Comparison of ENCODE assay signal across 17 mouse cellular contexts in the genomic region with DNA sequence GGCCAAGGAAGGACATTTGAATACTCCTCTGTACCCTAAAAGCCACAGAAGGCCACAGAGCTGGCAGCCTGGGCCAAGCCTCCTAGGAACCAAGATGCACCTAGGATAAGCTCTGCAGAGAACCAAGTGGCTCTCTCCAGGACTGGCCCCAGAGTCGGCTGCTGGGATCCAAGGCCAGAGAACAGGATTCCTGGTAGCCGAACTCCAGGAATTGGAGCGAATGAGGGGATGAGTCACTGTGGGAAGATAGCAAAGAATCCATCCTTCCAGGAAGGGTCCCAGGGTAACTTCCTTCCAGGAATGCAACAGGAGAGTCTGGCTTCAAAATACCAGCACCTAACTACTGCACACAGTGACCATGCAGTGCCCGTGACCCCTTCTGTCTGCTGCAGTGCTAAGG. TPM values are rescaled to one million over a fixed set of nuclear protein-coding genes. Genes with fewer than 3 reads are reported as not detected.
DNase-seq lines count a peak whose midpoint lies in the region; ATAC-seq and TF ChIP-seq lines count a peak whose summit lies in the region.
"Had no signal": no experiment of that assay in that cellular context is flagged by ENCODE, and none has a peak within 500 bp of the region (broad histone marks: within the 10 kb centered on the region; RNA-seq: fewer than 3 reads in every experiment).

No protein-coding gene starts in this region.

- ATAC-seq in forebrain, embryonic 11.5 days (replicated peaks; ENCODE audit: low FRiP score): no peak
- no peak for ATAC-seq in heart, embryonic 15.5 days (replicated peaks; ENCODE audit: insufficient number of reproducible peaks, insufficient read depth, low FRiP score, low read depth)
- no peak for ATAC-seq in heart, embryonic 16.5 days (replicated peaks; ENCODE audit: extremely low read depth, insufficient read depth, low FRiP score)
- ATAC-seq in midbrain, embryonic 11.5 days (ENCODE audit: low FRiP score): no peak
- ATAC-seq: activated CD4-positive, CD25-positive, alpha-beta regulatory T cell, adult 4 months; forebrain, embryonic 15.5 days; midbrain, embryonic 16.5 days had no signal

- H3K4me2 ChIP-seq in forebrain, embryonic 11.5 days (ENCODE audit: low read depth, low read length, severe bottlenecking): no peak overlapping the region
- no peak overlapping the region for H3K4me2 ChIP-seq in heart, embryonic 15.5 days
- no peak overlapping the region for H3K4me2 ChIP-seq in heart, embryonic 16.5 days (ENCODE audit: low read depth, low read length)
- H3K4me2 ChIP-seq in midbrain, embryonic 11.5 days: no peak overlapping the region
- H3K4me2 ChIP-seq: forebrain, embryonic 15.5 days; hindbrain, embryonic 13.5 days had no signal

- H3K27ac ChIP-seq in forebrain, embryonic 10.5 days: peak overlapping the region; percentile 73
- H3K27ac ChIP-seq in forebrain, embryonic 11.5 days (ENCODE audit: low read depth, low read length): no peak overlapping the region
- H3K27ac ChIP-seq in heart, embryonic 15.5 days: peak overlapping the region; percentile 75
- H3K27ac ChIP-seq in bone marrow macrophage, adult 2 months (ENCODE audit: insufficient read depth, low read depth, low read length): peak overlapping the region; percentile 67
- H3K27ac ChIP-seq in heart, embryonic 16.5 days (ENCODE audit: low read length): peak overlapping the region; percentile 78
- no peak overlapping the region for H3K27ac ChIP-seq in midbrain, embryonic 11.5 days (ENCODE audit: low read depth, low read length)
- H3K27ac ChIP-seq: forebrain, embryonic 15.5 days; hindbrain, embryonic 13.5 days had no signal

- WGBS in forebrain, embryonic 10.5 days: 89% methylated on average over 4 of the region's 4 CpGs
- 84% methylated on average over 4 of the region's 4 CpGs for whole genome bisulfite sequencing in forebrain, embryonic 11.5 days
- 59% methylated on average over 4 of the region's 4 CpGs for WGBS in heart, embryonic 15.5 days
- WGBS in heart, embryonic 16.5 days: 61% methylated on average over 4 of the region's 4 CpGs
- WGBS in midbrain, embryonic 11.5 days: 80% methylated on average over 4 of the region's 4 CpGs

- TF ChIP-seq POLR2A in bone marrow macrophage, adult 2 months (IDR thresholded peaks at IDR 0.05; ENCODE audit: borderline replicate concordance, low read depth, low read length): no peak

- intact Hi-C loops in heart, postnatal 25 days (cut with DNase I): no loop called here

- no peaks in the 10 kb centered on the region for H3K9me3 ChIP-seq in forebrain, embryonic 10.5 days
- H3K9me3 ChIP-seq in forebrain, embryonic 11.5 days (ENCODE audit: control insufficient read depth, low read length): no peaks in the 10 kb centered on the region
- H3K9me3 ChIP-seq in heart, embryonic 15.5 days (replicated peaks): no peaks in the 10 kb centered on the region
- H3K9me3 ChIP-seq in heart, embryonic 16.5 days (replicated peaks; ENCODE audit: control insufficient read depth, low read length): no peaks in the 10 kb centered on the region
- no peaks in the 10 kb centered on the region for H3K9me3 ChIP-seq in midbrain, embryonic 11.5 days (ENCODE audit: control insufficient read depth, low read length)
- H3K9me3 ChIP-seq: forebrain, embryonic 15.5 days; hindbrain, embryonic 13.5 days had no signal

- peaks cover 40% of the 10 kb centered on the region for H3K4me1 ChIP-seq in forebrain, embryonic 10.5 days
- H3K4me1 ChIP-seq in forebrain, embryonic 11.5 days (replicated peaks; ENCODE audit: control insufficient read depth, insufficient read depth, low read length): no peaks in the 10 kb centered on the region; the same call in 1 of the 2 replicates
- H3K4me1 ChIP-seq in heart, embryonic 15.5 days (replicated peaks): peaks cover 50% of the 10 kb centered on the region
- peaks cover 59% of the 10 kb centered on the region for H3K4me1 ChIP-seq in bone marrow macrophage, adult 2 months (ENCODE audit: control insufficient read depth, insufficient read depth, low read length)
- H3K4me1 ChIP-seq in heart, embryonic 16.5 days (ENCODE audit: control insufficient read depth, insufficient read depth, low read length): peaks cover 37% of the 10 kb centered on the region
- H3K4me1 ChIP-seq in midbrain, embryonic 11.5 days (ENCODE audit: control insufficient read depth, insufficient read depth, low read length): no peaks in the 10 kb centered on the region; the same call in none of the 2 replicates

- no peak overlapping the region for H3K4me3 ChIP-seq in forebrain, embryonic 10.5 days
- H3K4me3 ChIP-seq in forebrain, embryonic 11.5 days (ENCODE audit: low read depth, low read length): no peak overlapping the region
- no peak overlapping the region for H3K4me3 ChIP-seq in heart, embryonic 15.5 days
- H3K4me3 ChIP-seq in bone marrow macrophage, adult 2 months (ENCODE audit: insufficient read depth, low read length): peak overlapping the region; percentile 32
- no peak overlapping the region for H3K4me3 ChIP-seq in heart, embryonic 16.5 days (ENCODE audit: low read length)
- no peak overlapping the region for H3K4me3 ChIP-seq in midbrain, embryonic 11.5 days (ENCODE audit: low read depth, low read length)
- H3K4me3 ChIP-seq: forebrain, embryonic 15.5 days; hindbrain, embryonic 13.5 days had no signal

- DNase-seq in forebrain, embryonic 10.5 days (ENCODE audit: extremely low spot score, low spot score): no peak
- no peak for DNase-seq in forebrain, embryonic 11.5 days (ENCODE audit: low spot score)
- DNase-seq in heart, postnatal 25 days (ENCODE audit: low spot score): no peak
- DNase-seq in midbrain, embryonic 11.5 days (ENCODE audit: low spot score, missing footprints): no peak
- no peak for DNase-seq in cerebellum, adult 8-10 months
- DNase-seq: cerebellum, adult 2 months; kidney, adult 11 months; lung, adult 2 months; thymus, adult 18-20 months had no signal

- H3K27me3 ChIP-seq in forebrain, embryonic 10.5 days (ENCODE audit: poor library complexity, severe bottlenecking): no peaks in the 10 kb centered on the region
- H3K27me3 ChIP-seq in forebrain, embryonic 11.5 days (ENCODE audit: control insufficient read depth, insufficient read depth, low read length): no peaks in the 10 kb centered on the region
- no peaks in the 10 kb centered on the region for H3K27me3 ChIP-seq in heart, embryonic 15.5 days
- no peaks in the 10 kb centered on the region for H3K27me3 ChIP-seq in heart, embryonic 16.5 days (ENCODE audit: control insufficient read depth, insufficient read depth, low read length)
- no peaks in the 10 kb centered on the region for H3K27me3 ChIP-seq in midbrain, embryonic 11.5 days (ENCODE audit: control insufficient read depth, insufficient read depth, low read length)
- H3K27me3 ChIP-seq: forebrain, embryonic 15.5 days; hindbrain, embryonic 13.5 days had no signal

- H3K9ac ChIP-seq in forebrain, embryonic 11.5 days (ENCODE audit: low read length): no peak overlapping the region
- no peak overlapping the region for H3K9ac ChIP-seq in heart, embryonic 15.5 days
- H3K9ac ChIP-seq in heart, embryonic 16.5 days (ENCODE audit: low read length): no peak overlapping the region
- H3K9ac ChIP-seq in midbrain, embryonic 11.5 days (ENCODE audit: low read length): no peak overlapping the region
- H3K9ac ChIP-seq: forebrain, embryonic 15.5 days; hindbrain, embryonic 13.5 days had no signal

- peaks cover 19% of the 10 kb centered on the region for H3K36me3 ChIP-seq in forebrain, embryonic 10.5 days (replicated peaks)
- no peaks in the 10 kb centered on the region for H3K36me3 ChIP-seq in forebrain, embryonic 11.5 days (ENCODE audit: control insufficient read depth, insufficient read depth, low read length)
- no peaks in the 10 kb centered on the region for H3K36me3 ChIP-seq in heart, embryonic 15.5 days
- H3K36me3 ChIP-seq in heart, embryonic 16.5 days (ENCODE audit: control insufficient read depth, insufficient read depth): no peaks in the 10 kb centered on the region
- no peaks in the 10 kb centered on the region for H3K36me3 ChIP-seq in midbrain, embryonic 11.5 days (ENCODE audit: control insufficient read depth, insufficient read depth, low read length)
- H3K36me3 ChIP-seq: forebrain, embryonic 15.5 days; hindbrain, embryonic 13.5 days had no signal

- TF ChIP-seq CTCF in bone marrow macrophage, adult 2 months (IDR thresholded peaks at IDR 0.05; ENCODE audit: low read depth, low read length): no peak

RNA-seq across cellular contexts. Expression of gene Scarb1, which starts 8.6 kb away (rescaled TPM):
- polyA plus RNA-seq in forebrain, embryonic 10.5 days (2016; fragmentation: Nextera tagmentation; extraction: Ambion mirVana): 51.3 and 54.5 TPM in 2 replicates
- 43.7 and 45.7 TPM in 2 replicates for polyA plus RNA-seq in forebrain, embryonic 11.5 days (2014; fragmentation: Nextera tagmentation; extraction: Ambion mirVana)
- polyA plus RNA-seq in heart, embryonic 15.5 days (2015; fragmentation: Nextera tagmentation; extraction: Ambion mirVana): 54.8 and 68.1 TPM in 2 replicates
- total RNA-seq in heart, postnatal 25 days (2021): 10 to 100 TPM; 29.6 to 35.2 TPM
- polyA plus RNA-seq in bone marrow macrophage, adult 2 months (2012; ENCODE audit: insufficient read depth, insufficient read length, missing spikeins): 101 and 120 TPM in 2 replicates
- 72.9 and 75.5 TPM in 2 replicates for polyA plus RNA-seq in heart, embryonic 16.5 days (2015; fragmentation: Nextera tagmentation; extraction: Ambion mirVana)
- 26.0 and 26.5 TPM in 2 replicates for polyA plus RNA-seq in midbrain, embryonic 11.5 days (2014; fragmentation: Nextera tagmentation; extraction: Ambion mirVana)

RNA-seq across cellular contexts. Expression of gene Gm10382, which starts 56.8 kb away (rescaled TPM):
- 0.21 and 0.38 TPM in 2 replicates for polyA plus RNA-seq in forebrain, embryonic 10.5 days (2016; fragmentation: Nextera tagmentation; extraction: Ambion mirVana)
- 0.23 and 0.65 TPM in 2 replicates for polyA plus RNA-seq in forebrain, embryonic 11.5 days (2014; fragmentation: Nextera tagmentation; extraction: Ambion mirVana)
- 0.30 and 0.48 TPM in 2 replicates for polyA plus RNA-seq in heart, embryonic 15.5 days (2015; fragmentation: Nextera tagmentation; extraction: Ambion mirVana)
- total RNA-seq in heart, postnatal 25 days (2021): under 1 TPM in 1 of 2 experiments, not detected in 1; 0.22 TPM
- not detected in 2 replicates for polyA plus RNA-seq in bone marrow macrophage, adult 2 months (2012; ENCODE audit: insufficient read depth, insufficient read length, missing spikeins)
- 0.27 and 0.30 TPM in 2 replicates for polyA plus RNA-seq in heart, embryonic 16.5 days (2015; fragmentation: Nextera tagmentation; extraction: Ambion mirVana)
- polyA plus RNA-seq in midbrain, embryonic 11.5 days (2014; fragmentation: Nextera tagmentation; extraction: Ambion mirVana): 0.12 and 0.29 TPM in 2 replicates
- polyA plus RNA-seq: neural tube, embryonic 11.5 days had no signal

RNA-seq across cellular contexts. Expression of gene Ubc, which starts 57.7 kb away (rescaled TPM):
- 931 and 967 TPM in 2 replicates for polyA plus RNA-seq in forebrain, embryonic 10.5 days (2016; fragmentation: Nextera tagmentation; extraction: Ambion mirVana)
- 1,042 and 1,121 TPM in 2 replicates for polyA plus RNA-seq in forebrain, embryonic 11.5 days (2014; fragmentation: Nextera tagmentation; extraction: Ambion mirVana)
- polyA plus RNA-seq in heart, embryonic 15.5 days (2015; fragmentation: Nextera tagmentation; extraction: Ambion mirVana): 782 and 963 TPM in 2 replicates
- 1,000 to 10,000 TPM in 1 of 2 experiments, 100 to 1,000 TPM in 1; 907 to 1,197 TPM for total RNA-seq in heart, postnatal 25 days (2021)
- polyA plus RNA-seq in bone marrow macrophage, adult 2 months (2012; ENCODE audit: insufficient read depth, insufficient read length, missing spikeins): 808 and 810 TPM in 2 replicates
- 928 and 945 TPM in 2 replicates for polyA plus RNA-seq in heart, embryonic 16.5 days (2015; fragmentation: Nextera tagmentation; extraction: Ambion mirVana)
- polyA plus RNA-seq in midbrain, embryonic 11.5 days (2014; fragmentation: Nextera tagmentation; extraction: Ambion mirVana): 1,030 and 1,101 TPM in 2 replicates

Comparison
In these comparisons a context has a peak if more than half of its experiments do, and no peak if none do; other contexts are left out.
1. H3K27ac ChIP-seq: peak in forebrain, embryonic 10.5 days (single experiment), heart, embryonic 15.5 days (single experiment), bone marrow macrophage, adult 2 months (single experiment) and heart, embryonic 16.5 days (single experiment); none in forebrain, embryonic 11.5 days (single experiment) and midbrain, embryonic 11.5 days (single experiment).